Mouse (Mus musculus) ovary, adult 10 weeks (tissue): ENCODE measurements around the gene Chchd4. TPM values are rescaled to one million over a fixed set of nuclear protein-coding genes. Genes with fewer than 3 reads are reported as not detected.

Experiments
- polyA plus RNA-seq: library from polyadenylated mRNA; stranded (reverse); fragments of 350-450 nt; fragmentation: Illumina TruSeq; extraction: RNeasy Lipid Tissue Mini Kit (QIAGEN cat#74804); gene quantifications from one replicate; pipeline ENCODE4 v1.2.3, GENCODE M21; 2014

Gene Chchd4
- 11.3 TPM for polyA plus RNA-seq

GRCm38 (mm10) chr6:91472868-91473804 is at the start of gene Chchd4, which contains the start of gene Tmem43:
Gene Chchd4 (minus strand): TSS chr6:91473546.
Gene Tmem43 (plus strand): TSS chr6:91473703.

GRCm38 (mm10) chr6:91515545-91516449 is 42.5 kb upstream of the Chchd4 start, which contains the start of the genes Xpc and Lsm3:
Gene Xpc (minus strand): TSS chr6:91515888.
Gene Lsm3 (plus strand): TSS chr6:91515928.

Other genes with a start within 250 kb of the Chchd4 start
- gene Wnt7a, start 62.2 kb downstream of the Chchd4 start, polyA plus RNA-seq: 0.17 TPM
- 20.4 TPM for gene Tmem43, start 157 bp upstream of the Chchd4 start, polyA plus RNA-seq
- gene Xpc, start 42.3 kb upstream of the Chchd4 start, polyA plus RNA-seq: 5.4 TPM
- gene Lsm3, start 42.4 kb upstream of the Chchd4 start, polyA plus RNA-seq: 120 TPM
- gene Slc6a6, start 210.5 kb upstream of the Chchd4 start, polyA plus RNA-seq: 67.2 TPM